Mouse (Mus musculus) intestine, embryonic 15.5 days (tissue): Measurements from ENCODE around the gene Cyb5r3. TPM values are rescaled to one million over a fixed set of nuclear protein-coding genes. Genes with fewer than 3 reads are reported as not detected.

Experiments used
- ATAC-seq: fragments of 200-750 bp; cut with Nextera tagmentation; 2 replicates; pipeline ENCODE4 v1.8.0; 2017; ENCODE audit warnings: moderate TSS enrichment, moderate library complexity
- H3K27ac ChIP-seq: fragments of 300-500 bp; sonication (generic); 2 replicates; pipeline ENCODE4 v1.5.1; 2015; ENCODE audit warnings: mild to moderate bottlenecking, inconsistent platforms
- H3K27me3 ChIP-seq: fragments of 300-500 bp; sonication (generic); replicated peaks from 2 replicates; pipeline ENCODE4 v1.6.1; 2015; ENCODE audit warnings: inconsistent platforms
- H3K36me3 ChIP-seq: fragments of 300-500 bp; sonication (generic); 2 replicates; pipeline ENCODE4 v1.6.1; 2015; ENCODE audit warnings: inconsistent platforms
- H3K4me1 ChIP-seq: fragments of 300-500 bp; sonication (generic); replicated peaks from 2 replicates; pipeline ENCODE4 v1.6.1; 2015; ENCODE audit warnings: inconsistent platforms
- H3K4me2 ChIP-seq: fragments of 300-500 bp; sonication (generic); replicated peaks from 2 replicates; pipeline ENCODE4 v1.6.1; 2015; ENCODE audit warnings: mild to moderate bottlenecking, inconsistent platforms
- H3K4me3 ChIP-seq: fragments of 300-500 bp; sonication (generic); replicated peaks from 2 replicates; pipeline ENCODE4 v1.5.1; 2015; ENCODE audit warnings: inconsistent platforms
- H3K9ac ChIP-seq: fragments of 300-500 bp; sonication (generic); 2 replicates; pipeline ENCODE4 v1.6.1; 2015; ENCODE audit warnings: inconsistent platforms
- H3K9me3 ChIP-seq: fragments of 300-500 bp; sonication (generic); 2 replicates; pipeline ENCODE4 v1.6.1; 2016; ENCODE audit warnings: inconsistent platforms
- WGBS: fragments of 180-500 bp; shearing (Covaris S2); methylation state at CpG from one replicate; pipeline ENCODE4 v1.1.7; 2015; 5-methylcytosine and 5-hydroxymethylcytosine counted together
- polyA plus RNA-seq: library from polyadenylated mRNA; unstranded; fragments of >200 nt; fragmentation: Nextera tagmentation; extraction: Ambion mirVana; gene quantifications from 2 replicates; pipeline ENCODE4 v1.2.1, GENCODE M21; 2015

The Cyb5r3 gene
- polyA plus RNA-seq, 1 experiment from 2014 or later: 176 TPM

DNA sequence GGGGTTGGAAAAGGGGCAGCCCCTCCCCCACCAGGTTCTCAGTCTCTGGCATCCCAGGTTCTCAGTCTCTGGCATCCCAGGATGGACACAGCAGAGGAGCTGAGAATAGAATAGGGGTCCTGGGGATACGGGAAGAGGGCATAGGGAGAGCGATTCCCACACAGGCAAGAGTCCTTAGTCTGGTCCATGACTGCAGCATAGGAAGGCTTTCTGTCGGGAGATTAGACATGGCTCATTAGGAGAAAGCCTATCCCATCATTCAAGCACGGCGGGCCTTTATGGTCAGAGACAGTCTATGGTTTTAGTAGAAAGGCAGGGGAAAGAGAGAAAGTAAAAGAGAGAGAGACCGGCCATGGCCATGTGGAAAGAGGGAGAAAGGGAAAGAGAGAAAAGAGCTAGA lies 64.6 kb downstream of the Cyb5r3 start:
- H3K36me3 ChIP-seq: no peaks in the 10 kb centered on the region
- H3K4me2 ChIP-seq: no peak overlapping the region
- no peak overlapping the region for H3K27ac ChIP-seq
- no peak for ATAC-seq
- H3K4me1 ChIP-seq: peaks cover 2% of the 10 kb centered on the region; the same call in 1 of the 2 replicates
- WGBS: 82% methylated on average over 6 of the region's 6 CpGs
- no peaks in the 10 kb centered on the region for H3K9me3 ChIP-seq
- H3K27me3 ChIP-seq: no peaks in the 10 kb centered on the region
- H3K9ac ChIP-seq: no peak overlapping the region
- no peak overlapping the region for H3K4me3 ChIP-seq

DNA sequence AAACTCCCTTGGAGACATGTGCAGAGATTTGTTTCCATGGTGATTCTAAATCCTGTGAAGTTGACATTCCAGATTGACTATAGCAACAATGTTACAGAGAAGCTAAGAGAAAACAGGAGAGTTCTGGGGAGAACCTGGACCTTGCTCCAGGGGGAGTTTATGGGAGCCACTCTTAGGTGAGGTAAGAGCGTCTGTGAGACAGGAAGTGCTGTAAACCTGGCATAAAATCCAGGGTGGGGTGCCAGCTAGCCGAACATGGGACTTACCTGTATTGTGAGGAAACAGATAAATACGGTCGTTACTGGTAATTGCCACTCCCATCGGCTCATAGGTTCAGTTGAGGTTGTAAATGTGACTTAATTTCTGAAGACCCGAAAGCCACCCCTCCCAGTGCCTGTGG lies 66.0 kb downstream of the Cyb5r3 start:
- H3K27me3 ChIP-seq: no peaks in the 10 kb centered on the region
- no peaks in the 10 kb centered on the region for H3K4me1 ChIP-seq
- no peak overlapping the region for H3K4me2 ChIP-seq
- 49% methylated on average over 6 of the region's 6 CpGs for WGBS
- no peak overlapping the region for H3K9ac ChIP-seq
- no peaks in the 10 kb centered on the region for H3K36me3 ChIP-seq
- no peak overlapping the region for H3K4me3 ChIP-seq
- H3K27ac ChIP-seq: no peak overlapping the region
- peak; percentile 78 for ATAC-seq
- H3K9me3 ChIP-seq: no peaks in the 10 kb centered on the region

Other genes starting within 250 kb of the Cyb5r3 start
- 7.0 and 7.7 TPM in 2 replicates for gene Tcf20, start 184.7 kb downstream of the Cyb5r3 start, polyA plus RNA-seq
- 3.7 and 3.8 TPM in 2 replicates for gene Nfam1, start 139.3 kb downstream of the Cyb5r3 start, polyA plus RNA-seq
- 56.3 and 61.7 TPM in 2 replicates for gene Serhl, start 83.1 kb downstream of the Cyb5r3 start, polyA plus RNA-seq
- 64.0 and 66.7 TPM in 2 replicates for gene Rrp7a, start 49.8 kb downstream of the Cyb5r3 start, polyA plus RNA-seq
- gene Poldip3, start 23.2 kb downstream of the Cyb5r3 start, polyA plus RNA-seq: 108 and 109 TPM in 2 replicates
- gene A4galt, start 79.2 kb upstream of the Cyb5r3 start, polyA plus RNA-seq: 3.3 and 4.2 TPM in 2 replicates
- 60.5 and 62.9 TPM in 2 replicates for gene Arfgap3, start 177.7 kb upstream of the Cyb5r3 start, polyA plus RNA-seq